Mouse (Mus musculus) limb, embryonic 14.5 days (tissue): ENCODE data around the gene Smyd2. TPM values are rescaled to one million over a fixed set of nuclear protein-coding genes. Genes with fewer than 3 reads are reported as not detected.

Source experiments
- ATAC-seq: fragments of 200-750 bp; cut with Nextera tagmentation; 2 replicates; pipeline ENCODE4 v1.8.0; 2017; ENCODE audit warnings: low read depth, moderate number of reproducible peaks, moderate TSS enrichment; ENCODE audit not compliant: low FRiP score
- DNase-seq: peaks from one replicate; pipeline ENCODE4 v3.0.0-alpha.2; 2015; ENCODE audit warnings: low spot score
- H3K27ac ChIP-seq: fragments of 300-500 bp; sonication (generic); replicated peaks from 2 replicates; pipeline ENCODE4 v1.5.1; 2014; ENCODE audit warnings: low read depth, mild to moderate bottlenecking, low read length, moderate library complexity, mixed read lengths
- H3K27me3 ChIP-seq: fragments of 300-500 bp; sonication (generic); 2 replicates; pipeline ENCODE4 v1.6.1; 2014; ENCODE audit warnings: low read length, mixed read lengths; ENCODE audit not compliant: control insufficient read depth, insufficient read depth
- H3K36me3 ChIP-seq: fragments of 300-500 bp; sonication (generic); 2 replicates; pipeline ENCODE4 v1.6.1; 2014; ENCODE audit warnings: mild to moderate bottlenecking, low read length, moderate library complexity, mixed read lengths; ENCODE audit not compliant: control insufficient read depth, insufficient read depth
- H3K4me1 ChIP-seq: fragments of 300-500 bp; sonication (generic); 2 replicates; pipeline ENCODE4 v1.6.1; 2014; ENCODE audit warnings: antibody characterized with exemption, low read length, mixed read lengths; ENCODE audit not compliant: control insufficient read depth, insufficient read depth
- H3K4me2 ChIP-seq: fragments of 300-500 bp; sonication (generic); replicated peaks from 2 replicates; pipeline ENCODE4 v1.6.1; 2014; ENCODE audit warnings: low read depth, mild to moderate bottlenecking, low read length, moderate library complexity; ENCODE audit not compliant: severe bottlenecking
- H3K4me3 ChIP-seq: fragments of 300-500 bp; sonication (generic); replicated peaks from 2 replicates; pipeline ENCODE4 v1.5.1; 2014; ENCODE audit warnings: low read length
- H3K9ac ChIP-seq: fragments of 300-500 bp; sonication (generic); 2 replicates; pipeline ENCODE4 v1.6.1; 2014; ENCODE audit warnings: mild to moderate bottlenecking, low read depth, low read length, moderate library complexity; ENCODE audit not compliant: severe bottlenecking
- H3K9me3 ChIP-seq: fragments of 300-500 bp; sonication (generic); 2 replicates; pipeline ENCODE4 v1.6.1; 2016; ENCODE audit warnings: low read length; ENCODE audit not compliant: control insufficient read depth
- POLR2A ChIP-seq: fragments of 200-500 bp; IDR thresholded peaks from 2 replicates; pipeline ENCODE4 v1.8.0; 2012; ENCODE audit warnings: inconsistent platforms, mild to moderate bottlenecking, moderate library complexity, borderline replicate concordance; ENCODE audit not compliant: insufficient read depth, insufficient read length; ENCODE audit errors: extremely low read depth
- WGBS: fragments of 180-500 bp; shearing (Covaris S2); extraction: QIAGEN DNeasy Blood & Tissue Kit; methylation state at CpG from one replicate; pipeline ENCODE4 v1.1.7; 2014; 5-methylcytosine and 5-hydroxymethylcytosine counted together
- polyA plus RNA-seq, 2 experiments: library from polyadenylated mRNA; depleted of rRNA in 1 of 2; stranded (reverse) in 1 of 2; unstranded in 1 of 2; fragments of >200 nt; fragmentation: Nextera tagmentation in 1 of 2; extraction: Ambion mirVana in 1 of 2; gene quantifications; 2 replicates each; pipeline versions ENCODE4 v1.2.1 to v1.2.3; 2012 to 2014

The Smyd2 gene
- polyA plus RNA-seq, 2 experiments = 94.5 to 108 TPM

GRCm38 (mm10) chr1:189910685-189911345, 11.3 kb downstream of the Smyd2 start:
- H3K4me2 ChIP-seq = no peak overlapping the region
- no peaks in the 10 kb centered on the region for H3K27me3 ChIP-seq
- 64% methylated on average over 13 of the region's 13 CpGs for WGBS

GRCm38 (mm10) chr1:189903169-189903568, 19.0 kb downstream of the Smyd2 start:
- DNase-seq (no peak), ATAC-seq (no peak)
- H3K36me3 ChIP-seq = peaks cover 14% of the 10 kb centered on the region
- 52% methylated on average over 11 of the region's 11 CpGs for WGBS
- H3K27me3 ChIP-seq = no peaks in the 10 kb centered on the region
- no peak overlapping the region for H3K9ac ChIP-seq
- peaks cover 4% of the 10 kb centered on the region; the same call in 1 of the 2 replicates for H3K4me1 ChIP-seq
- no peak for TF ChIP-seq POLR2A
- no peak overlapping the region for H3K4me2 ChIP-seq
- H3K27ac ChIP-seq = no peak overlapping the region
- no peak overlapping the region for H3K4me3 ChIP-seq
- H3K9me3 ChIP-seq = no peaks in the 10 kb centered on the region

More at GRCm38 (mm10) chr1:189910685-189911345, 11.3 kb downstream of the Smyd2 start:
- H3K4me1 ChIP-seq = peaks cover 15% of the 10 kb centered on the region
- DNase-seq = no peak
- no peak for ATAC-seq
- no peaks in the 10 kb centered on the region for H3K9me3 ChIP-seq
- TF ChIP-seq POLR2A = no peak
- H3K27ac ChIP-seq = no peak overlapping the region
- no peak overlapping the region for H3K9ac ChIP-seq
- H3K4me3 ChIP-seq = no peak overlapping the region
- peaks cover 14% of the 10 kb centered on the region; the same call in 1 of the 2 replicates for H3K36me3 ChIP-seq

- Histone ChIP-seq H3K9ac (no peak overlapping the region), H3K36me3 (peaks cover 7% of the 10 kb centered on the region; the same call in 1 of the 2 replicates), H3K27me3 (no peaks in the 10 kb centered on the region), H3K4me1 (peaks cover 4% of the 10 kb centered on the region; the same call in 1 of the 2 replicates), H3K4me2 (no peak overlapping the region), H3K4me3 (no peak overlapping the region), H3K27ac (no peak overlapping the region), H3K9me3 (no peaks in the 10 kb centered on the region)
- ATAC-seq = no peak
- WGBS = 77% methylated on average over 9 of the region's 9 CpGs
- DNase-seq = no peak
- TF ChIP-seq POLR2A = no peak
Measured at GRCm38 (mm10) chr1:189902413-189902812, 19.8 kb downstream of the Smyd2 start.

GRCm38 (mm10) chr1:189899526-189899925, 22.6 kb downstream of the Smyd2 start:
- no peaks in the 10 kb centered on the region for H3K9me3 ChIP-seq
- no peak for DNase-seq
- no peak for TF ChIP-seq POLR2A
- peaks cover 4% of the 10 kb centered on the region; the same call in 1 of the 2 replicates for H3K4me1 ChIP-seq
- WGBS = 91% methylated on average over 6 of the region's 6 CpGs
- H3K4me3 ChIP-seq = no peak overlapping the region
- no peaks in the 10 kb centered on the region for H3K27me3 ChIP-seq
- ATAC-seq = no peak
- no peak overlapping the region for H3K4me2 ChIP-seq
- peaks cover 29% of the 10 kb centered on the region for H3K36me3 ChIP-seq
- no peak overlapping the region for H3K9ac ChIP-seq
- no peak overlapping the region for H3K27ac ChIP-seq

- no peak overlapping the region for H3K9ac ChIP-seq
- H3K36me3 ChIP-seq = peaks cover 35% of the 10 kb centered on the region
- H3K27me3 ChIP-seq = no peaks in the 10 kb centered on the region
- H3K4me3 ChIP-seq = no peak overlapping the region
- 79% methylated on average over 13 of the region's 13 CpGs for WGBS
- no peak overlapping the region for H3K27ac ChIP-seq
- ATAC-seq = no peak
- no peak for DNase-seq
- no peak overlapping the region for H3K4me2 ChIP-seq
- no peak for TF ChIP-seq POLR2A
- H3K4me1 ChIP-seq = peaks cover 4% of the 10 kb centered on the region; the same call in 1 of the 2 replicates
- no peaks in the 10 kb centered on the region for H3K9me3 ChIP-seq
Measured at GRCm38 (mm10) chr1:189898708-189899107, 23.5 kb downstream of the Smyd2 start.
